Mouse (Mus musculus): ENCODE results near the gene Ipcef1. TPM values are rescaled to one million over a fixed set of nuclear protein-coding genes. Genes with fewer than 3 reads are reported as not detected.
"Not testable (repeated sequence)": the region's sequence is repeated elsewhere in the genome, so short reads cannot be mapped to it uniquely, and the experiment has no call there.

Ipcef1 gene
- polyA plus RNA-seq, 1 experiment from 2014 or later = 0.63 TPM

DNA sequence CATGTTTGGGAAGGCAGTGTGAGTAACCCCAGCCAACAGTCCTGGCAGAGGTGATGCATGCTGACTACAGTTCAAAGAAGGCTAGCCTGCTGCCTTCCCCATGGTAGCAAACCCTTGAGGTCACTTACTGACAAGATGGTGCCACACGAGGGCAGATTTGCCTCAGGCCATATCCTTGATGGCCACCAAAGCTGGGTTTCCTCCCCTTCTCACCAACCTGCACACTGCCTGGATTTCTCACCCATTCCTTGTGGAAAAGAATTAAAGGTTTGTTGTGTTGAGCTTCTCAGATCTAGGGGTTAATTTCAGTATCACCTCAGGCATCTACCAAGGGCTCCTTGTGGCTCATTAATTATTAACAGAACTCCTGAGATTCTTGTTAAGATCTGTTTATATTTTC is 37.1 kb downstream of the Ipcef1 start:
- Histone ChIP-seq H3K4me2 (no peak overlapping the region), H3K27ac (ENCODE audit: low read depth, low read length) (no peak overlapping the region), H3K4me1 (ENCODE audit: control insufficient read depth, insufficient read depth, low read length) (no peaks in the 10 kb centered on the region), H3K9ac (ENCODE audit: low read length) (no peak overlapping the region), H3K27me3 (ENCODE audit: control insufficient read depth, insufficient read depth, low read length) (no peaks in the 10 kb centered on the region), H3K9me3 (ENCODE audit: control insufficient read depth, low read length) (no peaks in the 10 kb centered on the region), H3K36me3 (ENCODE audit: control insufficient read depth, insufficient read depth, low read length) (no peaks in the 10 kb centered on the region), H3K4me3 (ENCODE audit: low read depth, low read length) (no peak overlapping the region)
- WGBS = 54% methylated on average over 1 of the region's 1 CpGs
- no peak for ATAC-seq (ENCODE audit: low FRiP score)
- no peak for DNase-seq (ENCODE audit: low spot score, missing footprints)

DNA sequence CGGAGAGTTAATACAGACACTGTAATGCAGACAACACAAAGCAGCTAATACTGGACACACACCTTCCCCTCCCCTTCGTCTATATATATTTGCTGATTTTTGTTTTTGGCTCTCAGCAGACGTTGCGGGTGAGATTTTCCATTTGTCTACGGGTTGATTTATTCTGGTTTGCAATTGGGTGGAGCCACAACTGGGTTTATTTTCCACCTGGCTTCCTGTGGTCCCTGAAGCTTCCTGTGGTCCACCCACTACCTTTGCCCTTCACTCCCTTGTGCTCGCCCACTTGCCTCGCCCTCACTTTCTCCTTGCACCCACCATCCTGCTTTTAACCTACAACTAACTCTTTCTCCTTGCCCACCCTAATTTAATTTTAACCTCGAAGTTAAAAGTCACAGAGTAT is 41.7 kb downstream of the Ipcef1 start:
- H3K4me2 ChIP-seq = no peak overlapping the region

DNA sequence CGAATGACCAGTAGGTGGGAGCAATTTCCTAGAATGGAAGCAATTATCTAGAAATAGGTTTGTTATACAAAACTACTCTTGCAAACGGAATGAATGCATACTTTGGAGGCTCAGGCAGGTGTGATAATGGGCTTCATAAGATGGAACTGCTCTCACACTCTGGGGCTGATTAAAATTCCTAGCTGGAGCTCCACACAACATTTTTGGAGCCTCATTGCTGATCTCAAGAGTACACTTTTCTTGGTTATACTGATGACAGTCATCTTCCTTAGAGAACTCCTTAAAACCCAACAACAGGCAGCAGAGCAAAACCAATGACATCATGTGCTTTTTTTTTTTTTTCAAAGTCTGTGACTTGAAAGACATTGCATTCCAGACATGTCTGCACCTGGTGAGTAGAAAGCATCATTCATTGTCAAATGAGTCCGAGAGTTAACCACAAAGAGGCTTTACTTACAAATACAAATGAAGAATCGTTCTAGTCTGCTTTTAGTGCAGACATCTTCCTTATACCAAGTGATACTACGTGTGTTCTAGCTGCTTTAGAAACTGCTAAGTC is 47.2 kb downstream of the Ipcef1 start:
- no peak for ATAC-seq (ENCODE audit: low FRiP score)
- Histone ChIP-seq H3K4me3 (ENCODE audit: low read depth, low read length) (no peak overlapping the region), H3K27ac (ENCODE audit: low read depth, low read length) (no peak overlapping the region), H3K9me3 (ENCODE audit: control insufficient read depth, low read length) (no peaks in the 10 kb centered on the region), H3K27me3 (ENCODE audit: control insufficient read depth, insufficient read depth, low read length) (no peaks in the 10 kb centered on the region), H3K9ac (ENCODE audit: low read length) (no peak overlapping the region), H3K4me1 (ENCODE audit: control insufficient read depth, insufficient read depth, low read length) (no peaks in the 10 kb centered on the region), H3K4me2 (no peak overlapping the region), H3K36me3 (ENCODE audit: control insufficient read depth, insufficient read depth, low read length) (no peaks in the 10 kb centered on the region)
- WGBS = 65% methylated on average over 5 of the region's 5 CpGs
- DNase-seq (ENCODE audit: low spot score, missing footprints) = no peak

More for the DNA sequence above, 41.7 kb downstream of the Ipcef1 start:
- 87% methylated on average over 8 of the region's 8 CpGs for WGBS
- no peak for ATAC-seq (ENCODE audit: low FRiP score)
- Histone ChIP-seq H3K27ac (ENCODE audit: low read depth, low read length) (no peak overlapping the region), H3K9ac (ENCODE audit: low read length) (no peak overlapping the region), H3K4me1 (ENCODE audit: control insufficient read depth, insufficient read depth, low read length) (no peaks in the 10 kb centered on the region), H3K36me3 (ENCODE audit: control insufficient read depth, insufficient read depth, low read length) (no peaks in the 10 kb centered on the region), H3K4me3 (ENCODE audit: low read depth, low read length) (no peak overlapping the region), H3K27me3 (ENCODE audit: control insufficient read depth, insufficient read depth, low read length) (no peaks in the 10 kb centered on the region), H3K9me3 (ENCODE audit: control insufficient read depth, low read length) (no peaks in the 10 kb centered on the region)
- DNase-seq (ENCODE audit: low spot score, missing footprints) = no peak

DNA sequence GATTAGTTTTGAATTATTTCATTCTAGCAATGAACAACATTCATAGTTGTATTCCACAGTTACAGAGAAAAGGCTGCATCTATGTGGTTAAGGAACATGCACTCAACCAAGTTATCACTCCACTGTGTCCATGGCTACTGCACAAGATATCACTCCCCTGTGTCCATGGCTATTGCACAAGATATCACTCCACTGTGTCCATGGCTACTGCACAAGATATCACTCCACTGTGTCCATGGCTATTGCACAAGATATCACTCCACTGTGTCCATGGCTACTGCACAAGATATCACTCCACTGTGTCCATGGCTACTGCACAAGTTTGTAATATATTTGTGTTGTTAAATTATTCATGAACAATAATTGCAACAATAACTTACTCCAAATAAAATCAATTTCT is 48.4 kb downstream of the Ipcef1 start:
- not testable (repeated sequence) for H3K4me2 ChIP-seq; H3K27me3 ChIP-seq (ENCODE audit: control insufficient read depth, insufficient read depth, low read length); H3K4me1 ChIP-seq (ENCODE audit: control insufficient read depth, insufficient read depth, low read length); H3K4me3 ChIP-seq (ENCODE audit: low read depth, low read length); H3K27ac ChIP-seq (ENCODE audit: low read depth, low read length); H3K36me3 ChIP-seq (ENCODE audit: control insufficient read depth, insufficient read depth, low read length); H3K9ac ChIP-seq (ENCODE audit: low read length); ATAC-seq (ENCODE audit: low FRiP score); H3K9me3 ChIP-seq (ENCODE audit: control insufficient read depth, low read length); DNase-seq (ENCODE audit: low spot score, missing footprints)

DNA sequence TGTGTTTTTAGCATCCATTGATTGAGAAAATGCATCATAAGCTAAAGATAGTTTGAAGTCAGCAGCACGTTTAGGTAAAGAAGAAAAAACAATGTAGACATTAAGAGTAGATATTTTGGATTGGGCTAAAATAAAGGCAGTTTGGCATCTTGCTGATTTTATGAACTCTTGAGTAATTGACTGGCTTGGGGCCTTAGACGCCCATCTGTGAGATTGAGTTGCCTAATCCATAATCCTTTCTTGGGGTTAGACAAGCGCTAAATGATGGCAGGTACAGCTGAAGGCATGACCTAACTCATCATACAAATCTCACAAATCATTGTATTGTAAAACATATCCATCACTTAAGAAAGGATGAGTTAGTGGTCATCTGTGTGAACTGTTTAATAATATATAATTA is 52.9 kb downstream of the Ipcef1 start:
- 83% methylated on average over 3 of the region's 3 CpGs for WGBS
- DNase-seq (ENCODE audit: low spot score, missing footprints) (no peak), ATAC-seq (ENCODE audit: low FRiP score) (no peak)
- Histone ChIP-seq H3K4me1 (ENCODE audit: control insufficient read depth, insufficient read depth, low read length) (no peaks in the 10 kb centered on the region), H3K9ac (ENCODE audit: low read length) (no peak overlapping the region), H3K36me3 (ENCODE audit: control insufficient read depth, insufficient read depth, low read length) (no peaks in the 10 kb centered on the region), H3K27me3 (ENCODE audit: control insufficient read depth, insufficient read depth, low read length) (no peaks in the 10 kb centered on the region), H3K4me3 (ENCODE audit: low read depth, low read length) (no peak overlapping the region), H3K27ac (ENCODE audit: low read depth, low read length) (no peak overlapping the region), H3K9me3 (ENCODE audit: control insufficient read depth, low read length) (no peaks in the 10 kb centered on the region), H3K4me2 (no peak overlapping the region)

DNA sequence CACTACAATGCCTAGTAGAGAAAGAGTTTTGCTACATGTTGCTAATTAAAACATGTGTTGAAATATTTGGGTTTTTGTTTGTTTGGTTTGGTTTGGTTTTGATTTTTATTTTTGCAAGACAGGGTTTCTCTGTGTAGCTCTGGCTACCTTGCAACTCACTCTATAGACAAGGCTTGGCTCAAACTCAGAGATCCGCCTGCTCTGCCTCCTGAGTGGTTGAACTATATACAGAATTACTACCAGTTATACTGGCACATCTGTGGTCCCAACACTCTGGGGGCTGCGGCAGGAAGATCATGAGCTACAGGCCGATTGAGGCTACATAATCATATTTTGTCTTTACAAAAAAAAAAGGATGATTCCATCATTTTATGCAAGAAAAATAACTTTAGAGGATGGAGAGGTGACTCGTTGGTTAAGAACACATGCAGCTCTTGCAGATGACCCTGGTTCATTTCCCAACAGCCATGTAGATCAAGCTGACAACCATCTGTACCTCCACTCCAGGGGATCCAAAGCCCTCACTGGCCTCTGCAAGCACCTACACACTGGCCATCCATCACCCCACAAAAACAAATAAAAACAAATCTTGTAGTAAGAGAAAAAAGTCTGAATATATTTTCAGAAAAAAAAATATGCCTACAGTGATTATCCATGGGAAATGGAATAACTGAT is 53.6 kb downstream of the Ipcef1 start:
- H3K9ac ChIP-seq (ENCODE audit: low read length) = no peak overlapping the region
- no peak for DNase-seq (ENCODE audit: low spot score, missing footprints)
- no peaks in the 10 kb centered on the region for H3K4me1 ChIP-seq (ENCODE audit: control insufficient read depth, insufficient read depth, low read length)
- H3K4me2 ChIP-seq = no peak overlapping the region
- H3K27me3 ChIP-seq (ENCODE audit: control insufficient read depth, insufficient read depth, low read length) = no peaks in the 10 kb centered on the region
- no peak overlapping the region for H3K27ac ChIP-seq (ENCODE audit: low read depth, low read length)
- no peaks in the 10 kb centered on the region for H3K36me3 ChIP-seq (ENCODE audit: control insufficient read depth, insufficient read depth, low read length)
- no peaks in the 10 kb centered on the region for H3K9me3 ChIP-seq (ENCODE audit: control insufficient read depth, low read length)
- WGBS = 89% methylated on average over 4 of the region's 4 CpGs
- H3K4me3 ChIP-seq (ENCODE audit: low read depth, low read length) = no peak overlapping the region
- ATAC-seq (ENCODE audit: low FRiP score) = no peak

DNA sequence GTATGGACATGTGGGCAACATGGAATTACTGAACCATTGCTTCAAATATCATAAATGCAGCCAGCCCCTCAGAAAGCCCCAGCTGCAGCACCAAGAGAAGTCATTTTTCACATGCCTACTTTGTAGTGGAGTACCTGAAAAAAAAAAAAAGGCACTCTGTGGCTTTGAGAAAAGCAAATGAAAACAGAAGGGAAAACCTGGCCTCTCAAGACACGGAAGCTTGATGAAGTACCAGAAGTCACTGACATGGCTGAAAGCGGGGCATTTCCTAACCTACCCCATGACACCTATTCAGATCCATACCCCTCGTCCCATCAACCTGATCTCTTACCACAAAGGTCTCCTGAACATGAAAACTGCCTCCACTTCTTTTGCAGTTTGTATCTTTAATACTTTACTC is 55.4 kb downstream of the Ipcef1 start:
- H3K27me3 ChIP-seq (ENCODE audit: control insufficient read depth, insufficient read depth, low read length) = no peaks in the 10 kb centered on the region
- DNase-seq (ENCODE audit: low spot score, missing footprints) = no peak
- no peak overlapping the region for H3K9ac ChIP-seq (ENCODE audit: low read length)
- no peak overlapping the region for H3K4me3 ChIP-seq (ENCODE audit: low read depth, low read length)
- no peaks in the 10 kb centered on the region for H3K9me3 ChIP-seq (ENCODE audit: control insufficient read depth, low read length)
- H3K4me2 ChIP-seq = no peak overlapping the region
- 83% methylated on average over 3 of the region's 3 CpGs for WGBS
- ATAC-seq (ENCODE audit: low FRiP score) = no peak
- no peaks in the 10 kb centered on the region for H3K4me1 ChIP-seq (ENCODE audit: control insufficient read depth, insufficient read depth, low read length)
- H3K36me3 ChIP-seq (ENCODE audit: control insufficient read depth, insufficient read depth, low read length) = no peaks in the 10 kb centered on the region
- no peak overlapping the region for H3K27ac ChIP-seq (ENCODE audit: low read depth, low read length)

DNA sequence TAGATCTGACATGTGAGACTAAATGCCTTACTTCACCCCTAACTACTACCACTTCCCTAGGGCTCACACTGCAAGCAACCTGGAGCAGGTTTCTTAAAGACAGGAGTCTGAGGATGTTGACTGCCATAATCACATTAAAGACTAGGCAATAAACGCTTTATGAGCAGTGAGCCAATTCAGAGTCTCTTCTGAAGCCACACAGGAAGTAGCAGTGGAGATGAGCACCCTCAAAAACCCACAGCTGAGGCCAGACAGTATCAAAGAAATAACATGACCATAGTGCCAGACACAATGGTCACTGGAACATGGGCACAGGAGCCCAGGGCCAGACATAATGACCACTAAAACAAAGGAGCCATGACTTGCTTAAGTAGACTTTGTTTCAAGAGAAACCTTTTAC is 63.7 kb downstream of the Ipcef1 start:
- 89% methylated on average over 1 of the region's 1 CpGs for WGBS
- Histone ChIP-seq H3K4me2 (no peak overlapping the region), H3K4me3 (ENCODE audit: low read depth, low read length) (no peak overlapping the region), H3K4me1 (ENCODE audit: control insufficient read depth, insufficient read depth, low read length) (no peaks in the 10 kb centered on the region), H3K27ac (ENCODE audit: low read depth, low read length) (no peak overlapping the region), H3K9ac (ENCODE audit: low read length) (no peak overlapping the region), H3K9me3 (ENCODE audit: control insufficient read depth, low read length) (no peaks in the 10 kb centered on the region), H3K27me3 (ENCODE audit: control insufficient read depth, insufficient read depth, low read length) (no peaks in the 10 kb centered on the region), H3K36me3 (ENCODE audit: control insufficient read depth, insufficient read depth, low read length) (no peaks in the 10 kb centered on the region)
- DNase-seq (ENCODE audit: low spot score, missing footprints) (no peak), ATAC-seq (ENCODE audit: low FRiP score) (no peak)

DNA sequence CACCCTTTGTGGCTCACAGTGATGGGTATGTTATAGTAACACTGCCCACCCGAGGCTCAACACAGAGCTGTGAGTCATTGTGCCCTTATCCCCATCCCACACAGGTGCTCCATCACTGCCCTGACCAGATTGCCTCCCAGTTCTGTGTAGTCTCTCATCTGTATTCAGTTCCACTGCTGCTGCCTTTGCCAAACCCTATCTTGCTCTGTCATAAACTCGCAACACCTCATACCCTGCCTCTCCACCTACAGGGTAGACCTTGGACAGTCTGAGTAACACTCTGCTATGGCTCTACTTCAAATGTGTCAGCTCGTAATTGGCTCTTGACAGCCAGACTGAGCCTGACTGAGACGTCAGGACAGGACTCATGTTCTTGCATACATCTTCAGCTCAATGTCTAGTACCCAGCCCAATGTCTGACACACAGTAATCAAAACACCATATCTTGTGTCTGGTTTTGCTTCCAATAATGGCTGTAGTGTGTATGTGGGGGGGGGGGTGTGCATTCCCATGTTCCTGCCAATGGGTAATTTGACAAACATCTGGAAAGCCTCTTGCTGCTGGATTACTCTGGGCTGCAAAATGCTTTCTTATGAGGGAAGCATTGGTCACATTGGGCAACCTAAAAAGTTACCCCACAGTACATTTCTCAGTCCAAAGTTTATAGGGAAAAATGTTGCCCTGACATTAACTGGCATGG is 64.7 kb downstream of the Ipcef1 start:
- no peaks in the 10 kb centered on the region for H3K27me3 ChIP-seq (ENCODE audit: control insufficient read depth, insufficient read depth, low read length)
- no peak overlapping the region for H3K4me3 ChIP-seq (ENCODE audit: low read depth, low read length)
- H3K4me2 ChIP-seq = no peak overlapping the region
- no peak overlapping the region for H3K27ac ChIP-seq (ENCODE audit: low read depth, low read length)
- 74% methylated on average over 4 of the region's 4 CpGs for WGBS
- H3K9me3 ChIP-seq (ENCODE audit: control insufficient read depth, low read length) = no peaks in the 10 kb centered on the region
- ATAC-seq (ENCODE audit: low FRiP score) = no peak
- no peaks in the 10 kb centered on the region for H3K4me1 ChIP-seq (ENCODE audit: control insufficient read depth, insufficient read depth, low read length)
- DNase-seq (ENCODE audit: low spot score, missing footprints) = no peak
- H3K9ac ChIP-seq (ENCODE audit: low read length) = no peak overlapping the region
- H3K36me3 ChIP-seq (ENCODE audit: control insufficient read depth, insufficient read depth, low read length) = no peaks in the 10 kb centered on the region

Measured in midbrain, embryonic 11.5 days (tissue).